Mouse (Mus musculus) c-Kit-positive CD71-positive TER-119-positive erythroid progenitor cells, embryonic 14.5 days (primary cell): ENCODE measurements around the gene C2cd4b.
"Not testable (repeated sequence)": the region's sequence is repeated elsewhere in the genome, so short reads cannot be mapped to it uniquely, and the experiment has no call there.

Experiments used
- DNase-seq: peaks from one replicate; pipeline ENCODE4 v3.0.0-alpha.2; 2013; ENCODE audit warnings: low spot score

Gene C2cd4b

GRCm38 (mm10) chr9:67759163-67759955, at the start of gene C2cd4b:
TSS of gene C2cd4b (plus strand) at chr9:67759437.
- DNase-seq, result no peak

DNA sequence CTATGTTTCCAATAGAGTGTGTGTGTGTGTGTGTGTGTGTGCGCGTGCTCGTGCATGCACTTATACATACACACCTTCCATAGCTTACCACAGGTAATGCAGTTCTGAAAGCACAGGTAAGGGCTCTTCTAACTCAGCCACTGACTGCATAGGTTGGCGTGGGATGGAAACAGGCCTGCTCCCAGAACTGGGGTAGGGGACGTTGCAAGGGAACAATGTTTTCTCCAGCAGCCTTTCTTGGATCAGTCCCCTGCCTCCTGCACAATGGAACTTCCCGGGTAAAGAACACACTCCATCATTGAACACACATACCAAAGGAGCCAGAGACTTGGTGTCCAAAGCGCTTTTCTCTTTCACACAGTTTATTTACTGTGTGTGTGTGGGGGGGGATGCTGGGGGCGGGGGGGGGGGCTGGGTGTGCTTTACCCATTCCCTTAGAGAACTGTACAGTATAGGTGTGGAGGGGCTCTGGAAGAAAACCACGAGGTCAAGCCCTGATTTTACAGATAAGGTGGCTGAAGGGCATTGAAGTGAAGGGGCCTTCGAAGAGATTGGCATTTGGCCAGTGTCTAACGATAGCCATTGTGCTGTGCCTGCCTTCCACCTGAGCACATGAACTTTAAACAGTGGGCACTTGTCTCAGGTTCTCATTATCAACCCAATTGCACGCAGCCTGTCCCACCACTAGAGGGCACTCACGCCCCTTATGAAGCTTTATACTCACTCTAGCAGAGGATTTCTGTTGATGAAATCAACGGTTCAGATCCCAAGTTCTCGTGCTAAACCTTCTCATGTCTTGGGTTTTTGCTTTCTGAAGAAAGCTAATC, 48.0 kb upstream of the C2cd4b start:
- DNase-seq, result peak; percentile 50

GRCm38 (mm10) chr9:67712146-67712545, 47.1 kb upstream of the C2cd4b start:
- DNase-seq, result no peak

GRCm38 (mm10) chr9:67717081-67717480, 42.2 kb upstream of the C2cd4b start:
- DNase-seq, result no peak

DNA sequence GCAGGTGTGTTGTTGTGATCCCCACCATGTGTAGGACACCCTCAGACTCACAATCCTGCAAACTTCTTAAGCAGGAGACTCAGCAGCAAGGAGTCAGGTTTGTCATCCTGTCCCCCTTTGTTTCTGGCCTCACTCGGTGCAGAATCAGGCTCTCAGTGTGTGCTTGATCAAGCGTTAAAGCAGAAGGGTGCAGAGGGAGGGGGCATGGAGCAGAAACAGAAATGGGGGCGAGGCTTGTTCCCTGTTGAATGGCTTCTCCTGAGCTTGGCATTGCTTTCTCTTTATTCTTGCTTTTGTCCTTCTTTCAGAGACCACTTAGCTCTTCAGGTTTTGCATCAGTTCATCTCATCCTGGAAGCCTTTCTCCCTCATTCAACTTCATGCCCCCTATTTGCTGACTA, 40.6 kb upstream of the C2cd4b start:
- no peak for DNase-seq

GRCm38 (mm10) chr9:67720150-67720549, 39.1 kb upstream of the C2cd4b start:
- DNase-seq, result no peak

- DNase-seq, result no peak
These were observed 36.9 kb upstream of the C2cd4b start for GRCm38 (mm10) chr9:67722378-67722777.

GRCm38 (mm10) chr9:67725196-67725595, 34.0 kb upstream of the C2cd4b start:
- no peak for DNase-seq

- DNase-seq, result no peak
These were observed 25.5 kb upstream of the C2cd4b start for GRCm38 (mm10) chr9:67733716-67734115.

DNA sequence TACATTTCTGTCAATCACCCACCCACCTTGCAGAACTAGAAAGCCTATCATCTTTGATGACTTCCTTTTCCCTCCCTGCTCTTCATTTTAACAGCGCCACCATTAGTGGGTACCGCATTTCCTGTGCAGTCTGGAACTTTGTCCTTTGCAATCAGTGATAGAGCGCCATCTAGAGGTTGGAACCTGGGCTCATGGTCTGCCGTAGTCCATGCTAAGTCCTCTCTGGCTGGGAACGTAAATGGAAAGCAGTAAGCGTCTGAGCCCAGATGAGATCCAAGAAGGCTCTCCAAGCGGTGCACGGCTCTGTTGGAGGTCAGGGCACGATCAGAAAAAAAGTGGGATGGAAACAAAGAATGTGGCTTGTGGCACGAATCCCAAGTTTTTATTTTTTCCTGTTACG, 23.8 kb upstream of the C2cd4b start:
- peak; percentile 15 for DNase-seq

DNA sequence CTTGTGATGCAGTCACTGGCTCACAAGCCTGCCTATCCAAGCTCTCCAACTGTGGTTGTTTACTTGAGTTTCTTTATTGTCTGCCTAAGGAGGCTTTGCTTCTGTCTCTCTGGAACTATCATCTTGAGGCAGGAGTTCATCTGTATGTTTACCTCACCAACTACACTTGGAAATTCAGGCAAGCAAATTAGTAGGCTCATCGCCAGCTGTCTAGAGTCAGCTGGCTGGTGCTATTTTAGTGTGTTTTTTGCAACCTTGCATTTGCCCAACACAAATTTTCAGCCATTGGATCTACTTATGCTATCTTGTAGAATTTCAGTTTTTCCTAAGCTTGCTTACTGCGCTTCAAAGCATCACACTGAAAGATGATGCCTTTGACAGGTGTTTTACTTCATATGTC, 18.0 kb upstream of the C2cd4b start:
- DNase-seq, result no peak

DNA sequence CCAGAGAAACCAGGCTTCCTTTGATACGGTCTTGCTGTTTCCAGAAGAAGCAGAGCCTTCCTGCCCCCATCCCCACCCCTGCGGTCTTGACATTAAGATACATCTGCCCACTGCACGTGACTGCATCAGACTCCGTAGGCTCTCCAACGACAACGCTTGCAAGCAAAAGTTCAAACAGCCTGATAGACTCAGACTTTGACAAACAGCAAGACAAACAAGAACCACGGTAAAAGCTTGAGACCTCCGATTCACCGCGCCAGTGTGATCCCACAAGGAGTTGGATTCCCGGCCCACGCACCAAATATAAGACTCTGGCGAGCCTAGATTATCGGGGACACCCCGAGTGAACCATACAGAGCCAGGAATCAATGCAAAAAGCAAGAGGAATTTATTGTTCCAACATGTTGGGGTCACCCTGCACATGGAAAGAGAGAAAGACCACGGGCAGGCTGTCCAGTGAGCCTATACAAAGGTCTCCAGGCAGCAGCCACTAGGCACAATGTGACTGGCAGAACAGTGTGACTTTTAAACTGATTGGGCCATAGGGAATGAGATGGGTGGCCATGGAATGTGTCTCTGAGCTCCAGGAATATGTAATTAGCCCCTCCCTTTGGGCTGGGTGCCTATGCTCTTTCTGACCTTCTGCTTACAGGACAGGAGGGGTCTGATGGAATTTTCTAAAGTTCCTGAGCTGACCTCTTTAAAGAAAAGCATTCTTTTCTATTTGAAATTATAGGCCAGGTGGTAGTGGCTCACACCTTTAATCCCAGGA, 5.6 kb upstream of the C2cd4b start:
- no peak for DNase-seq

DNA sequence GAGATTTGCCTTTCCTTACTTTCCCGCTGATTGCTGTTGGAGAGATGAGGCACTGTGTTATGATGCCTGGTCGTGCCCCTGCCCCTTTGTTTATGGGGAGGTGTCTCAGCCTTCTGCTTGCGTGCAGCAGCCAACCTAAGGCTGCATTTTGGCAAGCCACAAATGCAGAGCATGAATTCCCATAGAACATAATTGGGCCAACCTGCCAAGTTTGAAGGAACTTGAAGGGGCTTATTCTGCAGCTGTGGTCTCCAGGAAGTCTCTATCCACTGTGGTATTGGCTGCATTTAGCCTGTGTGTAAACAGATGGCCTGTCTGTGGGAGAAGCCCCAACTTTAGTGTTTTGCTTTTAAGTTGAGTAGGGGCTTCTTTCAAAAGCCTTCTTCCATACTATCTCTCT, 4.5 kb upstream of the C2cd4b start:
- DNase-seq, result no peak

- DNase-seq, result peak; percentile 17
These were observed 551 bp upstream of the C2cd4b start for GRCm38 (mm10) chr9:67758686-67759085.

DNA sequence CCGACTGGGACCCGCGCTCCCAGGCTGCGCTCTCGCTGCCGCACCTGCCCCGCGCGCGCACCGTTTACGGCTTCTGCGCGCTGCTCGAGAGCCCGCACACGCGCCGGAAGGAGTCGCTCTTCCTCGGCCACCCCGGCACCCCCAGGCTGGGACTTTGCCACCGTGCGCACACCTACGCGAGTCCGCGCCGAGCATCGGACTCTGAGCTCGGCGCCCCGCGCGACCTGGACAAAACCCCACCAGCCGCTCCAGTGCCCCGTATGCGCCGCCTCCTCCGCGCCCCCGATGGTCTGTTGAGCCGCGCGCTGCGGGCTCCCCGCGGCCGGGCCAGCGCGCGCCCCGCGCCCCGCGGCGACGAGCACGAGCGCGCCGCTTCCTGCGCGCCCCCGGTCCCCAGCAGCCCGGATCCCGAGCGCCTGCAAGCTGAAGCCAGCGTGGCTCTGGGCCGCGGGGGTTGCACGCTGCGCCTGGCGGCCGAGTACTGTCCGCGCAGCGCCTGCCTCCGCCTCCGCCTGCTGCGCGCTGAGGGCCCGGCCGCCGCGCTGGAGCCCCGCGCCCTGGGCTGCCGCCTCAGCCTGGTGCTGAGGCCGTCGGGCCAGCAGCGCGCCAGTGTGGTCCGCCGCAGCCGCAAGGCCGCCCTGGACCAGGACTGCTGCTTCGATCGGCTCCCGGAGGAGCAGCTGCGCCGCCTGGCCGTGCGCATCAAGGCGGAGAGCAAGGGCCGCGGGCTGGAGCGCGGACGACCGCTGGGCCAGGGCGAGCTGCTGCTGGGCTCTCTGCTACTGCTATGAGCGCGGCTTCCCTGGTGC, 923 bp downstream of the C2cd4b start:
- not testable (repeated sequence) for DNase-seq

DNA sequence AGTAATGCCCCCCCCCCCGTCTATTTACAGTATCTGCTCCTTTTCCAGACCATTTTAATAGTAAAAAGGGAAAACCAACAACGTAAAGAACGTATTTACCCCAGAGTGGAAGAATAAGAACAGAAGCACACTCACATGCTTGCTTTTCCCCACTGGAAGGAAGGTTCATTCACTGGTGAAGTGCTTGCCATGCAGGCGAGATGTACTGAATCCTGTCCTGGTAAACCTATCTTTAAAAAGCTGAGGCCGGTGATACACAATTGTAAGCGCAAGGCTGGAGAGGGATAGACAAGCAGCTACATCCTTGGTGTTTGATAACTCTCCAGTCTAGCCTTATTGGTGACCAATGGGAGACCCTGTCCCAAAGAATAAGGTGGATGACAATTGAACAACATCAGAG, 1.8 kb downstream of the C2cd4b start:
- no peak for DNase-seq

GRCm38 (mm10) chr9:67763326-67763725, 4.1 kb downstream of the C2cd4b start:
- no peak for DNase-seq

- DNase-seq, result no peak
These were observed 7.2 kb downstream of the C2cd4b start for GRCm38 (mm10) chr9:67766405-67766804.

- no peak for DNase-seq
These were observed 7.7 kb downstream of the C2cd4b start for GRCm38 (mm10) chr9:67766948-67767347.

GRCm38 (mm10) chr9:67768843-67769242, 9.6 kb downstream of the C2cd4b start:
- no peak for DNase-seq

GRCm38 (mm10) chr9:67769401-67769800, 10.2 kb downstream of the C2cd4b start:
- no peak for DNase-seq

GRCm38 (mm10) chr9:67771293-67771692, 12.1 kb downstream of the C2cd4b start:
- no peak for DNase-seq
